Mouse (Mus musculus) forebrain, postnatal 0 days (tissue): ENCODE data around the gene Fpr1. TPM values are rescaled to one million over a fixed set of nuclear protein-coding genes. Genes with fewer than 3 reads are reported as not detected.

Source experiments
- ATAC-seq: fragments of 200-750 bp; cut with Nextera tagmentation; 2 replicates; pipeline ENCODE4 v1.8.0; 2017; ENCODE audit warnings: mild to moderate bottlenecking, moderate library complexity
- DNase-seq: peaks from one replicate; pipeline ENCODE4 v3.0.0-alpha.2; 2015
- H3K27ac ChIP-seq: fragments of 300-500 bp; sonication (generic); 2 replicates; pipeline ENCODE4 v1.5.1; 2014; ENCODE audit warnings: low read depth, mild to moderate bottlenecking, antibody characterized with exemption, low read length, moderate library complexity, mixed read lengths
- H3K27me3 ChIP-seq: fragments of 300-500 bp; sonication (generic); 2 replicates; pipeline ENCODE4 v1.6.1; 2014; ENCODE audit warnings: mild to moderate bottlenecking, low read length, mixed read lengths; ENCODE audit not compliant: insufficient read depth
- H3K36me3 ChIP-seq: fragments of 300-500 bp; sonication (generic); 2 replicates; pipeline ENCODE4 v1.6.1; 2014; ENCODE audit warnings: mild to moderate bottlenecking, moderate library complexity; ENCODE audit not compliant: insufficient read depth
- H3K4me1 ChIP-seq: fragments of 300-500 bp; sonication (generic); 2 replicates; pipeline ENCODE4 v1.6.1; 2014; ENCODE audit warnings: antibody characterized with exemption; ENCODE audit not compliant: insufficient read depth
- H3K4me2 ChIP-seq: fragments of 300-500 bp; sonication (generic); 2 replicates; pipeline ENCODE4 v1.6.1; 2014; ENCODE audit warnings: low read depth, mild to moderate bottlenecking, moderate library complexity
- H3K4me3 ChIP-seq: fragments of 300-500 bp; sonication (generic); 2 replicates; pipeline ENCODE4 v1.5.1; 2014; ENCODE audit warnings: low read depth, low read length, mixed read lengths
- H3K9ac ChIP-seq: fragments of 300-500 bp; sonication (generic); 2 replicates; pipeline ENCODE4 v1.6.1; 2014; ENCODE audit warnings: mild to moderate bottlenecking
- H3K9me3 ChIP-seq: fragments of 300-500 bp; sonication (generic); 2 replicates; pipeline ENCODE4 v1.6.1; 2016; ENCODE audit warnings: low read length
- CTCF ChIP-seq: sonication (generic); IDR thresholded peaks from 2 replicates; pipeline ENCODE4 v1.5.1; 2016; ENCODE audit warnings: antibody characterized with exemption, control low read depth, low read depth
- WGBS: fragments of 180-500 bp; shearing (Covaris S2); extraction: QIAGEN DNeasy Blood & Tissue Kit; methylation state at CpG from one replicate; pipeline ENCODE4 v1.1.7; 2014; 5-methylcytosine and 5-hydroxymethylcytosine counted together
- polyA plus RNA-seq: library from polyadenylated mRNA; unstranded; fragments of >200 nt; fragmentation: Nextera tagmentation; extraction: Ambion mirVana; gene quantifications from 2 replicates; pipeline ENCODE4 v1.2.1, GENCODE M21; 2015
- total RNA-seq: library from RNA; depleted of rRNA; stranded (reverse); fragments of >200 nt; gene quantifications from 2 replicates; pipeline ENCODE4 v1.2.3, GENCODE M21; 2014

Fpr1 gene
- total and polyA plus RNA-seq, 2 experiments from 2014 or later = 0.16 TPM; not detected in 1

DNA sequence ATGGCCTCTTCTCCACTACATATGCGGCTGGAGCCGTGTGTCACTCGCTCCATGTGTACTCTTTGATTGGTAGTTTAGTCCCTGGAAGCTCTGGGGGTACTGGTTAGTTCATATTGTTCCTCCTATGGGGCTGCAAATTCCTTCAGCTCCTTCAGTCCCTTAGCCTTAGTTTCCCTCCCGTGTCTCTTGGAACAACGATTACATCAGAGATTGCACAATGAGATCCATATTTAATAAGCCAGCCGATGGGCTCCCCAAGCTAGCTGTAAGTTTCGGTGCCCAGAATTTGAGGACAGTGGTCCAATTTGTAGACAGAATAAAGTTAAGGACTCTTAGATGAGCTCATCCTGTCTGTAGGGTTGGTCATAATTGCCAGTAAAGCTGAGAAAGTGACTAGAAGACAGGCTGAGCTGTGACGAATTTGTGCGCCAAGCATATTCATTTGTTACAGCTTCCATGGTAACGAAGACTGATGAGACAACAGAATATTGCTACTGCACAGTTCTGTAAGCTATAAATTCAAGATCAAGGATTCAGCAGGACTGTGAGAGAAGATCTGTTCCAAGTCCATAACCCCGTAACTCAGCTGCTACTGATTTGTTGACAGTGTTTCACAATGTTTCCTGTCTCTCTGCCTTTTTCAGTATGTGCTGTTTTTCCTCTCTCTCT is 16.8 kb downstream of the Fpr1 start:
- H3K4me1 ChIP-seq = no peaks in the 10 kb centered on the region
- H3K36me3 ChIP-seq = no peaks in the 10 kb centered on the region
- H3K4me2 ChIP-seq = no peak overlapping the region
- no peak for TF ChIP-seq CTCF
- no peak overlapping the region for H3K27ac ChIP-seq
- ATAC-seq (peak; percentile 94), DNase-seq (peak; percentile 59)
- no peaks in the 10 kb centered on the region for H3K27me3 ChIP-seq
- H3K9ac ChIP-seq = no peak overlapping the region
- no peaks in the 10 kb centered on the region for H3K9me3 ChIP-seq
- 76% methylated on average over 11 of the region's 11 CpGs for WGBS
- no peak overlapping the region for H3K4me3 ChIP-seq

DNA sequence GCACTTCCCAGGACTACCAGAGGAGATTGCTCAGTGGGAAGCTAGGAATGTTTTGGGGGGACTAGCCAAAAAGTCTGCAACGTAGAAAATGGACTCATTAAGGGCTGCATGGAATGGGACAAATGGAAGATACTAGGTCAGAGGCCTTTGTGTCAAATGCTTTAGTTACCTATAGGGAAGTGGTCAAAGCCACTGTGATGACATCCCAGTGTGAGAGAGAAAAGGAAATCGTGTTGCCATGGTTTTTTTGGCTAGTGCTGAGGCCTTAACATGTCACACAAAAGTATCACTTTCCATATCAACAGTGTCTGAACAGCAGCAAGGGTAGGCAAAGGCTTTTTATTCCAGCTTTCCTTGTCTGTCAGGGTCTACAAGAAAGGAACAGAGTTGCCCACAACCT is 18.6 kb downstream of the Fpr1 start:
- H3K36me3 ChIP-seq = no peaks in the 10 kb centered on the region
- no peak overlapping the region for H3K27ac ChIP-seq
- TF ChIP-seq CTCF = no peak
- no peaks in the 10 kb centered on the region for H3K4me1 ChIP-seq
- no peaks in the 10 kb centered on the region for H3K27me3 ChIP-seq
- DNase-seq = no peak
- no peak overlapping the region for H3K9ac ChIP-seq
- 64% methylated on average over 2 of the region's 2 CpGs for WGBS
- no peak overlapping the region for H3K4me3 ChIP-seq
- no peaks in the 10 kb centered on the region for H3K9me3 ChIP-seq
- no peak overlapping the region for H3K4me2 ChIP-seq
- no peak for ATAC-seq

DNA sequence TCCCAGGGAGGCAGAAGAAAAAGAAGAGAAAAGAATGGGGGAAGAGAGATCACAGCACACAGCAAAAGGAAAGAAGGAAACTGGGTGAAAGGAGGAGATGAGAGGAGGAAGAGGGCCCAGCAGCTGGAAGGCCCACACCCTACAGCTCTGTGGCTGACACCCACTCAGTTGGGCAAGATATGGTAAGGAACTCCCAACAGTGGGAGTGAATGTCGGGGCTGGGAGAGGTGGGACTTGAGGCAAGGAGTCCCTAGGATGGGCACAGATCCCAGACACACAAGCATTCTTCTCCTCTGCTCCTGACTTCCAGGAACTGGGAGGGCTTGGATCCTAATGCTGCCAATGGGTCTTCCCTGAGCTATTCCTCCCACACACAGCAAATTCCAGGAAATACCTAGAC is 21.4 kb downstream of the Fpr1 start:
- no peak overlapping the region for H3K9ac ChIP-seq
- ATAC-seq = no peak
- TF ChIP-seq CTCF = no peak

DNA sequence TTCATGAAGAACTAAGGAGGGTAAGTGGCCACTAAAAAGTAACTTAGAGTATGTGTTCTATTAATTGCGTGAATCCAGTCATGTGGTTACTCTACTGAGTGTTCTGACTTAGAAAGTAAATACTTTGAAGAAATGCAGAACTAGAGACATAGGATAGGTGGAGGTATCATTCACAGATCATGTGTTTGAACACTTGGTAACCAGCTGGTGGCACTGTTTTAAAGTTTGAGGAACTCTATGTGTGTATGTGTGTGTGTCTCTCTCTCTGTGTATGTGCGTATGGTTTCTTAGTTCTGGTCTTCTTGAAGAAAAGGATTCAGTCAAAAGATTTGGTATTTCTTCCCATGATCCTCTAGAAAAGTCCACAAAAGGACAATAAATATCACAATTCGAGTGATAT is 23.6 kb downstream of the Fpr1 start:
- H3K9me3 ChIP-seq = no peaks in the 10 kb centered on the region
- no peak overlapping the region for H3K4me2 ChIP-seq
- H3K4me1 ChIP-seq = no peaks in the 10 kb centered on the region
- H3K27ac ChIP-seq = no peak overlapping the region
- no peaks in the 10 kb centered on the region for H3K27me3 ChIP-seq
- TF ChIP-seq CTCF = no peak
- DNase-seq (no peak), ATAC-seq (no peak)
- no peak overlapping the region for H3K9ac ChIP-seq
- no peak overlapping the region for H3K4me3 ChIP-seq
- 82% methylated on average over 3 of the region's 3 CpGs for WGBS
- no peaks in the 10 kb centered on the region for H3K36me3 ChIP-seq

More for the DNA sequence above, 21.4 kb downstream of the Fpr1 start:
- Histone ChIP-seq H3K27me3 (no peaks in the 10 kb centered on the region), H3K4me3 (no peak overlapping the region), H3K4me1 (no peaks in the 10 kb centered on the region), H3K9me3 (no peaks in the 10 kb centered on the region), H3K4me2 (no peak overlapping the region), H3K27ac (no peak overlapping the region), H3K36me3 (no peaks in the 10 kb centered on the region)
- 74% methylated on average over 1 of the region's 1 CpGs for WGBS
- no peak for DNase-seq

DNA sequence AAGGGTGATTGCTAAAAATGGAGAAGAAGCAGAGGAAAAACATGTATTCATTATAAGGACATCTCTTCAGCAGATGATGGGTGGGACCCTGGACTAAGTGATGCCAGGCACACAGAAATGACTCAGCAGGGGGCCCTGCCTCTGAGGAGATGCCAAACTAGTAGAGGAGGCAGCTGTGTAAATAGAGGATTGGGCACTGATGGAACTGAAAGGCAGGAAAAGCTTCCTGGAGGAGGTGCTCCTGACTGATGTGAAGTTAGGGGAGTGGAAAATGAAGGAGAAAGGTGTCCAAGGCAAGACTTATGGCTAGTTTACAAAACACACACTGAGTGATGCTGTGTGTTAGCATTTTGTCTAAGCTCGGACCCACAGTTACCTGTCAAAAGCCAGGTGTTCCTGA is 26.3 kb downstream of the Fpr1 start:
- no peaks in the 10 kb centered on the region for H3K9me3 ChIP-seq
- DNase-seq (no peak), ATAC-seq (no peak)
- 100% methylated on average over 1 of the region's 1 CpGs for WGBS
- H3K4me1 ChIP-seq = no peaks in the 10 kb centered on the region
- H3K9ac ChIP-seq = no peak overlapping the region
- H3K27ac ChIP-seq = no peak overlapping the region
- H3K27me3 ChIP-seq = no peaks in the 10 kb centered on the region
- no peaks in the 10 kb centered on the region for H3K36me3 ChIP-seq
- no peak overlapping the region for H3K4me3 ChIP-seq
- no peak overlapping the region for H3K4me2 ChIP-seq
- no peak for TF ChIP-seq CTCF

DNA sequence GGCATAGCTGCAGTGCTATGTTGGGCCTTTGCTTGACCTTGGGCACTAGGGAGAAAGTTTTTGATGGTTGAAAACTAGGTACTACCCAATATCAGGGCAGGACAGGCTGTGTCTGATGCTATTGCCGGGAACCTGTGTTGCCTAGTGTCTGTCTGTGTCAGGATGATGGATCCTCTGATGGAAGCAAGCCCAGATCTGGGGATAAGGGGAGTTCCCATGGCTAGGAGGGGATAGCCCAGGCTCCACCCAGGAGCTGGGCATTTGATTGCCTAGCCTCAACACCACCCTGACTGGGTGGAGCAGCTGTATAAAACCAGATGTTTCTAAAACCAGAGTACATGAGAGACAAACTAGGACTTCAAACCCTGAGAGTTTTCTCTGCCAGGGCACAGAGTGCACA is 27.1 kb downstream of the Fpr1 start:
- TF ChIP-seq CTCF = no peak
- Histone ChIP-seq H3K36me3 (no peaks in the 10 kb centered on the region), H3K9me3 (no peaks in the 10 kb centered on the region), H3K4me3 (no peak overlapping the region), H3K4me2 (no peak overlapping the region), H3K27ac (no peak overlapping the region), H3K9ac (no peak overlapping the region), H3K4me1 (no peaks in the 10 kb centered on the region), H3K27me3 (no peaks in the 10 kb centered on the region)
- ATAC-seq (no peak), DNase-seq (no peak)
- 95% methylated on average over 1 of the region's 1 CpGs for WGBS

DNA sequence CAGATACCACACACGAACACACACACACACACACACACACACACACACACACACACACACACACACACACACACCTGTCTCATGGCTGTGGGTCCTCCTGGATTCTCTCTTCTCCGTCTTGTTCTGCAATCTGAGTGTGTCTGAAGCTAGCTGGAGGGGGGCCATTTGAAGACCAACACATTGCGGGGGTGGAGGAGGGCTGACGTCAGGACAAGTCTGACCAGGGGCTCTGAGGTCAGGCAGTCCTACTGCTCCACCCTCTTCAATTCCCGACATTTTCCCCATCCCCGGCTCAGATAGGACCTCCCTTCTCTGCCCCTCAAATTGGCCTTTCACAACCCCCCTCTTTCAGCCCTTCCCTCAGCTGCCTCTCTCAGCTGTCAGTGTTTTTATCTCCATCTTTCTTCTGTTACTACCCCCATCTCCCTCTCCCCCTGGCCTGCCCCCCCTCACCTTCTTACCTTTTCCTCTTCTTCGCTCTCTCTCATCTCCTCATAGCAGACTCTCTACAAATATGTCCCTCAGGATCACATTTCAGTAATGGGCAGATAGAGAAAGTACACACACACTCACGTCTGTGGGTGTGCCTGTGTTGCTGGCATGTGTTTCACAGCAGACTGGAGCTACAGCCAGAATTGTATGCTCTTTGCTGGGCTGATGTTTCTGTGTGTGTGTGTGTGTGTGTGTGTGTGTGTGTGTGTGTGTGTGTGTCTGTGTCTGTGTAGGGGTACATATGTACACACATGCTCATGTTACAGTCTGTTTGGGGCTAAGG is 28.5 kb downstream of the Fpr1 start, which contains the start of gene Has1:
Gene Has1 (minus strand): TSS at position 142 of the 775 bp plus-strand sequence.
- TF ChIP-seq CTCF = no peak
- ATAC-seq (no peak), DNase-seq (no peak)
- no peak within 1 kb of the TSS for H3K4me2 ChIP-seq
- H3K4me3 ChIP-seq = no peak within 1 kb of the TSS
- H3K9me3 ChIP-seq = no peaks in the 10 kb centered on the region
- H3K27me3 ChIP-seq = no peaks in the 10 kb centered on the region
- no peak within 1 kb of the TSS for H3K9ac ChIP-seq
- no peaks in the 10 kb centered on the region for H3K4me1 ChIP-seq
- 67% methylated on average over 8 of the region's 8 CpGs for WGBS
- H3K36me3 ChIP-seq = no peaks in the 10 kb centered on the region
- H3K27ac ChIP-seq = no peak within 1 kb of the TSS
